Mouse (Mus musculus) G1E (cell line): ENCODE data around the gene Klhl41.

Experiments
- CTCF ChIP-seq: IDR thresholded peaks from 2 replicates; pipeline ENCODE4 v1.5.1; 2012; ENCODE audit warnings: low read depth, low read length, inconsistent platforms, mixed read lengths
- GATA1 ChIP-seq: IDR thresholded peaks from 2 replicates; pipeline ENCODE4 v1.6.1; 2012; ENCODE audit warnings: borderline replicate concordance, low read length, inconsistent platforms, mixed read lengths
- GATA2 ChIP-seq: IDR thresholded peaks from 2 replicates; pipeline ENCODE4 v1.6.1; 2012; ENCODE audit warnings: low read depth, low read length, inconsistent platforms, borderline replicate concordance
- POLR2AphosphoS5 ChIP-seq: IDR thresholded peaks from 2 replicates; pipeline ENCODE4 v1.6.1; 2012; ENCODE audit warnings: low read depth, low read length, inconsistent platforms; ENCODE audit not compliant: insufficient replicate concordance
- TAL1 ChIP-seq: conservative IDR thresholded peaks from 2 replicates; pipeline ENCODE4 v1.6.1; 2012; ENCODE audit warnings: low read depth, low read length, inconsistent platforms, mixed read lengths

GRCm38 (mm10) chr2:69712171-69712570, 42.3 kb downstream of the Klhl41 start:
- TF ChIP-seq CTCF, result no peak
- no peak for TF ChIP-seq GATA1
- TF ChIP-seq TAL1, result no peak
- no peak for TF ChIP-seq POLR2AphosphoS5
- TF ChIP-seq GATA2, result no peak
